23 mouse cellular contexts compared by ENCODE assay signal in the genomic region with DNA sequence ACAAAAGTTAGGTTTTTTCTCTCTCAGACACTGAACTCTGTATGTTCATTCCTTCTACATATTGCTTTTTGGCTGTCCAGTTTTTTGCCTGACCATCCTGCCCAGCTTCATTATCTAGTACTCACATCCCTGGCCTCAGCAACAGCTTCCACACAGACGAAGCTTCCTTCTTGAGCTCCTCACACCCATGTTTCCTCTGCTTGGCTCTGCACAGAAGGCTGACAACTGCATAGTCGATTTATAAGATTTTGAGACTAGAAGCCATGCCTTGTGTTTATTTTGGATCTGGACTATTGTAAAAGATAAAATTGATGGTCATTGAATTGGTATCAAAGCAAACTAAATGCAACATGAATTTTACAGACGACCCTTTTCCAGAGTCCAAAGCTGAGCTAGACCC.
"Had no signal": no experiment of that assay in that cellular context is flagged by ENCODE, and none has a peak within 500 bp of the region (broad histone marks: within the 10 kb centered on the region; RNA-seq: fewer than 3 reads in every experiment).

No protein-coding gene starts in this region.

- H3K4me3 ChIP-seq: heart, adult 2 months; heart, embryonic 13.5 days; heart, embryonic 15.5 days; hindbrain, embryonic 13.5 days; hindbrain, embryonic 15.5 days; limb, embryonic 13.5 days; limb, embryonic 15.5 days; liver, embryonic 12.5 days had no signal

- H3K9ac ChIP-seq: forebrain, postnatal 0 days; heart, embryonic 13.5 days; heart, embryonic 15.5 days; hindbrain, embryonic 13.5 days; hindbrain, embryonic 15.5 days; limb, embryonic 13.5 days; limb, embryonic 15.5 days; liver, embryonic 12.5 days; liver, embryonic 14.5 days had no signal

- ATAC-seq: forebrain, postnatal 0 days; hindbrain, postnatal 0 days; intestine, embryonic 16.5 days; liver, embryonic 12.5 days had no signal

- H3K27ac ChIP-seq: heart, adult 2 months; heart, embryonic 13.5 days; heart, embryonic 15.5 days; hindbrain, embryonic 13.5 days; hindbrain, embryonic 15.5 days; hindbrain, postnatal 0 days; limb, embryonic 13.5 days; limb, embryonic 15.5 days; liver, embryonic 12.5 days; liver, embryonic 14.5 days had no signal

- DNase-seq: forebrain, postnatal 0 days; gastrocnemius, postnatal 14 days; gastrocnemius, postnatal 36 days; heart, adult 11 months; heart, adult 2 months; heart, postnatal 14 days; heart, postnatal 36 days; kidney, adult 18-20 months; kidney, postnatal 25 days; layer of hippocampus, adult 9-11 months; layer of hippocampus, postnatal 36 days; left cerebral cortex, postnatal 4 days had no signal

- H3K4me1 ChIP-seq: heart, embryonic 13.5 days; heart, embryonic 15.5 days; hindbrain, embryonic 13.5 days; hindbrain, embryonic 15.5 days; limb, embryonic 13.5 days; limb, embryonic 15.5 days; liver, embryonic 12.5 days had no signal

- H3K9me3 ChIP-seq: heart, embryonic 13.5 days; heart, embryonic 15.5 days; hindbrain, embryonic 13.5 days; hindbrain, embryonic 15.5 days; limb, embryonic 13.5 days; limb, embryonic 15.5 days; liver, embryonic 12.5 days had no signal

- H3K36me3 ChIP-seq: heart, embryonic 13.5 days; heart, embryonic 15.5 days; hindbrain, embryonic 13.5 days; hindbrain, embryonic 15.5 days; limb, embryonic 13.5 days; limb, embryonic 15.5 days; liver, embryonic 12.5 days had no signal

- H3K27me3 ChIP-seq: heart, embryonic 13.5 days; heart, embryonic 15.5 days; hindbrain, embryonic 13.5 days; hindbrain, embryonic 15.5 days; limb, embryonic 13.5 days; limb, embryonic 15.5 days; liver, embryonic 12.5 days had no signal

- H3K4me2 ChIP-seq: heart, embryonic 11.5 days; heart, embryonic 13.5 days; heart, embryonic 15.5 days; hindbrain, embryonic 13.5 days; hindbrain, embryonic 15.5 days; limb, embryonic 13.5 days; limb, embryonic 15.5 days; liver, embryonic 12.5 days had no signal
